Mouse (Mus musculus) hematopoietic multipotent progenitor cell, adult 10-12 weeks (in vitro differentiated cells): ENCODE results near the gene Vmn1r139. TPM values are rescaled to one million over a fixed set of nuclear protein-coding genes. Genes with fewer than 3 reads are reported as not detected.

ENCODE experiments used
- polyA plus RNA-seq: library from polyadenylated mRNA; stranded (reverse); fragments of >175 nt; gene quantifications from 2 replicates; pipeline ENCODE4 v1.2.3, GENCODE M21; 2012; ENCODE audit warnings: low replicate concordance

The Vmn1r139 gene
- polyA plus RNA-seq, result not detected in 2 replicates

DNA sequence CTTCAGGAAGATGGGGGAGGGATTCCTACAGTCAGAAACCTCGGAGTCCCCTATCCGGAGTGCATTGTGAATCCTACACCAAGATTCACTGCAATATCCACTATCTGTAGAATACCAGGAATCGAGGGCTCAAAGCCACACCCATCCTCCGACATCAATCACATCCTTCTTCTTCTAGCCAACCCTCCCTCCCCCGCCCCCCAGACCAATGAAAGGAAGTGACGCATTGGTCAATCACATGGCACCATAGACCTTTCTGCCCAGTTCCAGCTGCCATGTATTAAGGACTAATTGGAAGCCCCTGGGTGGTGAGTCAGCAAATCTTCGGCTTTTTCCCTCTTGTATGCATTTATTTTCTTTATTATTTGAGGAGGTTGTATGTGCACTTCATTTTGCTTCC lies at the start of gene Vmn1r139:
Gene Vmn1r139 (plus strand): TSS at position 301 of the 400 bp plus-strand sequence.

DNA sequence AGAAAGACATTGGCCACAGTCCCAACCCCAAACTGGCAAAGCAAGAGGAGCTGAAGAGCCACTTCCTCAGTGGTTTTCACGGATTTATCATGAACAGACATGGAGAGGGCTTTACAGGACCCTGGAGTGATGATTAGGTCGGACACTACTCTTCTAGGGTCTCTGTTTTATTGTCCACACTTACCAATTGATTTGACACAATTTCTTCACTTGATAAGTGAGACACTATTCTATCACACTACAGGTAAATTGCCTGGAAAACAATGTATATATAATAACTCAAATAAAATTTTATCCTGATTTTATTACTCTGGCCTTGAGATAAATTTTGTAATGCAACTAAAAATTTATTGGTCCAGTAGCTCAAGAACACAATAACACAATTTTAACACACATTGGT lies 40.1 kb upstream of the Vmn1r139 start, which contains the start of gene Vmn1r138:
Gene Vmn1r138 (minus strand): TSS at position 101 of the 400 bp plus-strand sequence.

DNA sequence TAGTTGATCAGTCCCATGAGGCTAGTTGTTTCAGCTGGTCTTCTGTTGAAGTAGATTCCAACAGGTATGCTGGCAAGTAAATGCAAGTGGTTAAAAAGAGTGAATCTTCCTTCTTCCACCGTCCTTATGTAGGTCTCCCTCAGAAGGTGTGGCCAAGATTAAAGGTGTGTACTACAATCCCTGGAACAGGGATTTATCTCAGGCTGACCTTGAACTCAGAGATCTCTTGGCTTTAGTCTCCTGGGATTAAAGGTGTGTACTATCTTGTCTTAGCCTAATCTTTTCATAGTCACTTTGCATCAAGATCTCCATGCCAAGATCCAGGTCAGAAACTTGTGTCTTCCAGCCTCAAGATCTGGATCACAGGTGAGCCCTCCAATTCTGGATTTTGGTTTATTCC lies 12.7 kb upstream of the Vmn1r139 start, which contains the start of gene Gm6176:
Gene Gm6176 (minus strand): TSS at position 101 of the 400 bp plus-strand sequence.

DNA sequence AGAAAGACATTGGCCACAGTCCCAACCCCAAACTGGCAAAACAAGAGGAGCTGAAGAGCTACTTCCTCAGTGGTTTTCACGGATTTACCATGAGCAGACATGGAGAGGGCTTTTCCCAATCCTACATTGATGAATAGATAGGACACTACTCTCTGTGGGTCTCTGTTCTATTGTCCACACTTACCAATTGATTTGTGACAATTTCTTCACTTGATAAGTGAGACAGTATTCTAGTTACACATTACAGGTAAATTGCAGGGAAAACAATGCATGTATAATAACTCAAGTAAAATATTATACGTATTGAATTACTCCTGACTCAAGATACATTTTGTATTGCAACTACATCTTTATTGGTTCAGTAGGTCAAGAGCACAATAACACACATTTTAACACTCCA lies 49.3 kb downstream of the Vmn1r139 start, which contains the start of gene Gm16451:
Gene Gm16451 (minus strand): TSS at position 101 of the 400 bp plus-strand sequence.

DNA sequence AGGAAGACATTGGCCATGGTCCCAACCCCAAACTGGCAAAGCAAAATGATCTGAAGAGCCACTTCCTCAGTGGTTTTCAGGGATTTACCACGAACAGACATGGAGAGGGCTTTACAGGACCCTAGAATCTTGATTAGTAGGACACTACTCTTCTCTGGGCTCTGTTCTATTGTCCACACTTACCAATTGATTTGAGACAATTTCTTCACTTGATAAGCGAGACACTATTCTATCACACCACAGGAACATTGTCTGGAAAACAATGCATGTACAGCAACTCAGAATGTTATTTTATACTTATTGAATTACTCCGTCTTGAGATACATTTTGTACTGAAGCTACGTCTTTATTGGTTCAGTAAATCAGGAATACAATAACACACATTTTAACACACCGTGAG lies 65.8 kb downstream of the Vmn1r139 start, which contains the start of gene Gm10666:
Gene Gm10666 (minus strand): TSS at position 101 of the 400 bp plus-strand sequence.

Other genes starting within 250 kb of the Vmn1r139 start
- gene Vmn1r135, start 236.7 kb upstream of the Vmn1r139 start, polyA plus RNA-seq, result not detected in 2 replicates
- not detected in 2 replicates for gene Gm5725, start 224.8 kb upstream of the Vmn1r139 start, polyA plus RNA-seq
- gene Gm5891, start 147.8 kb upstream of the Vmn1r139 start, polyA plus RNA-seq, result not detected in 2 replicates
- gene Vmn1r137, start 74.5 kb upstream of the Vmn1r139 start, polyA plus RNA-seq, result not detected in 2 replicates
- gene Vmn1r138, start 40.2 kb upstream of the Vmn1r139 start, polyA plus RNA-seq, result not detected in 2 replicates
- gene Gm6176, start 12.8 kb upstream of the Vmn1r139 start, polyA plus RNA-seq, result not detected in 2 replicates
- gene Gm16451, start 49.2 kb downstream of the Vmn1r139 start, polyA plus RNA-seq, result not detected in 2 replicates
- gene Gm10666, start 65.7 kb downstream of the Vmn1r139 start, polyA plus RNA-seq, result not detected in 2 replicates
- not detected in 2 replicates for gene Vmn1r142, start 95.0 kb downstream of the Vmn1r139 start, polyA plus RNA-seq
- not detected in 2 replicates for gene Vmn1r143, start 120.3 kb downstream of the Vmn1r139 start, polyA plus RNA-seq
- not detected in 2 replicates for gene Gm8653, start 132.2 kb downstream of the Vmn1r139 start, polyA plus RNA-seq
- gene Gm8453, start 160.4 kb downstream of the Vmn1r139 start, polyA plus RNA-seq, result not detected in 2 replicates